ENCODE assay signal across 8 mouse cellular contexts in genomic region chr1:182504223-182504622, GRCm38 (mm10). TPM values are rescaled to one million over a fixed set of nuclear protein-coding genes. Genes with fewer than 3 reads are reported as not detected.
DNase-seq lines count a peak whose midpoint lies in the region; ATAC-seq lines count a peak whose summit lies in the region.

No protein-coding gene starts in this region.

- intact Hi-C loops in gastrocnemius, postnatal 14 days (cut with DNase I; ENCODE audit: low total_unique reads), result no loop called here

- no peak overlapping the region for H3K4me2 ChIP-seq in forebrain, embryonic 14.5 days (ENCODE audit: low read length)
- H3K4me2 ChIP-seq in forebrain, embryonic 11.5 days (ENCODE audit: low read depth, low read length, severe bottlenecking), result no peak overlapping the region
- 0 out of 2 replicates have a peak overlapping the region, but pooled peaks have one; percentile 33 for H3K4me2 ChIP-seq in intestine, embryonic 15.5 days (replicated peaks)
- H3K4me2 ChIP-seq in lung, embryonic 16.5 days (ENCODE audit: low read depth, low read length), result no peak overlapping the region

- DNase-seq in forebrain, embryonic 14.5 days (ENCODE audit: low spot score), result peak; percentile 64
- DNase-seq in forebrain, embryonic 11.5 days (ENCODE audit: low spot score), result no peak
- peak; percentile 90 for DNase-seq in MN1 (ENCODE audit: low spot score)
- DNase-seq in gastrocnemius, postnatal 14 days, result peak; percentile 82
- DNase-seq in layer of hippocampus, adult 9-11 months, result no peak
- DNase-seq in left cerebral cortex, adult 8-10 months (ENCODE audit: low spot score in 2 of 2), result no peak

- peaks cover 11% of the 10 kb centered on the region; the same call in 1 of the 2 replicates for H3K36me3 ChIP-seq in forebrain, embryonic 14.5 days (ENCODE audit: control insufficient read depth, insufficient read depth, low read length)
- H3K36me3 ChIP-seq in forebrain, embryonic 11.5 days (ENCODE audit: control insufficient read depth, insufficient read depth, low read length), result no peaks in the 10 kb centered on the region
- H3K36me3 ChIP-seq in intestine, embryonic 15.5 days, result peaks cover 5% of the 10 kb centered on the region; the same call in 1 of the 2 replicates
- peaks cover 5% of the 10 kb centered on the region; the same call in 1 of the 2 replicates for H3K36me3 ChIP-seq in lung, embryonic 16.5 days (ENCODE audit: control insufficient read depth, insufficient read depth, low read length)

- ATAC-seq in forebrain, embryonic 14.5 days, result no peak
- no peak for ATAC-seq in forebrain, embryonic 11.5 days (replicated peaks; ENCODE audit: low FRiP score)
- peak; percentile 34; the same call in 1 of the 2 replicates for ATAC-seq in intestine, embryonic 15.5 days
- ATAC-seq in lung, embryonic 16.5 days (ENCODE audit: low read depth), result peak; percentile 46

- H3K4me3 ChIP-seq in forebrain, embryonic 14.5 days (ENCODE audit: low read depth, low read length), result no peak overlapping the region
- no peak overlapping the region for H3K4me3 ChIP-seq in forebrain, embryonic 11.5 days (ENCODE audit: low read depth, low read length)
- no peak overlapping the region for H3K4me3 ChIP-seq in intestine, embryonic 15.5 days (replicated peaks)
- H3K4me3 ChIP-seq in lung, embryonic 16.5 days (ENCODE audit: low read length), result no peak overlapping the region

- H3K4me1 ChIP-seq in forebrain, embryonic 14.5 days (ENCODE audit: control insufficient read depth, insufficient read depth, low read length), result no peaks in the 10 kb centered on the region
- 0 out of 2 replicates have a peak, but pooled peaks cover 3% of the 10 kb centered on the region for H3K4me1 ChIP-seq in forebrain, embryonic 11.5 days (replicated peaks; ENCODE audit: control insufficient read depth, insufficient read depth, low read length)
- peaks cover 62% of the 10 kb centered on the region for H3K4me1 ChIP-seq in intestine, embryonic 15.5 days (replicated peaks)
- peaks cover 39% of the 10 kb centered on the region for H3K4me1 ChIP-seq in lung, embryonic 16.5 days (replicated peaks; ENCODE audit: control insufficient read depth, insufficient read depth, low read length)

- H3K9me3 ChIP-seq in forebrain, embryonic 14.5 days (replicated peaks; ENCODE audit: control insufficient read depth, low read length), result no peaks in the 10 kb centered on the region
- no peaks in the 10 kb centered on the region for H3K9me3 ChIP-seq in forebrain, embryonic 11.5 days (ENCODE audit: control insufficient read depth, low read length)
- H3K9me3 ChIP-seq in intestine, embryonic 15.5 days, result no peaks in the 10 kb centered on the region
- H3K9me3 ChIP-seq in lung, embryonic 16.5 days (ENCODE audit: control insufficient read depth, low read length), result no peaks in the 10 kb centered on the region

- H3K27me3 ChIP-seq in forebrain, embryonic 14.5 days (replicated peaks; ENCODE audit: control insufficient read depth, insufficient read depth, low read length), result no peaks in the 10 kb centered on the region
- H3K27me3 ChIP-seq in forebrain, embryonic 11.5 days (ENCODE audit: control insufficient read depth, insufficient read depth, low read length), result no peaks in the 10 kb centered on the region
- H3K27me3 ChIP-seq in intestine, embryonic 15.5 days (replicated peaks), result no peaks in the 10 kb centered on the region
- no peaks in the 10 kb centered on the region for H3K27me3 ChIP-seq in lung, embryonic 16.5 days (ENCODE audit: control insufficient read depth, insufficient read depth, low read depth, low read length)

- WGBS in forebrain, embryonic 14.5 days, result 15% methylated on average over 4 of the region's 4 CpGs
- 42% methylated on average over 4 of the region's 4 CpGs for WGBS in forebrain, embryonic 11.5 days
- WGBS in intestine, embryonic 15.5 days, result 19% methylated on average over 4 of the region's 4 CpGs
- WGBS in lung, embryonic 16.5 days, result 17% methylated on average over 4 of the region's 4 CpGs

- no peak overlapping the region for H3K27ac ChIP-seq in forebrain, embryonic 14.5 days (ENCODE audit: low read depth, low read length)
- H3K27ac ChIP-seq in forebrain, embryonic 11.5 days (ENCODE audit: low read depth, low read length), result no peak overlapping the region
- H3K27ac ChIP-seq in intestine, embryonic 15.5 days, result peak overlapping the region; percentile 48
- no peak overlapping the region for H3K27ac ChIP-seq in lung, embryonic 16.5 days (ENCODE audit: low read length)

- H3K9ac ChIP-seq in forebrain, embryonic 14.5 days (ENCODE audit: low read length), result 0 out of 2 replicates have a peak overlapping the region, but pooled peaks have one; percentile 21
- no peak overlapping the region for H3K9ac ChIP-seq in forebrain, embryonic 11.5 days (ENCODE audit: low read length)
- no peak overlapping the region for H3K9ac ChIP-seq in intestine, embryonic 15.5 days
- 0 out of 2 replicates have a peak overlapping the region, but pooled peaks have one; percentile 2 for H3K9ac ChIP-seq in lung, embryonic 16.5 days (ENCODE audit: low read length)

RNA-seq across cellular contexts. Expression of gene Capn2, which starts 13.2 kb away (rescaled TPM):
- polyA plus RNA-seq in forebrain, embryonic 14.5 days (2014; fragmentation: Nextera tagmentation; extraction: Ambion mirVana), result 39.6 and 53.5 TPM in 2 replicates
- 90.8 and 91.6 TPM in 2 replicates for polyA plus RNA-seq in forebrain, embryonic 11.5 days (2014; fragmentation: Nextera tagmentation; extraction: Ambion mirVana)
- 10 to 100 TPM; 60.2 to 70.7 TPM for total RNA-seq in gastrocnemius, postnatal 14 days (2021)
- polyA plus RNA-seq in intestine, embryonic 15.5 days (2015; fragmentation: Nextera tagmentation; extraction: Ambion mirVana), result 85.5 and 95.1 TPM in 2 replicates
- polyA plus RNA-seq in lung, embryonic 16.5 days (2015; fragmentation: Nextera tagmentation; extraction: Ambion mirVana), result 127 and 136 TPM in 2 replicates
- total RNA-seq in left cerebral cortex, adult 8-10 months (2022), result 10 to 100 TPM; 66.6 to 73.1 (median 71.6) TPM

Comparison
In these comparisons a context has a peak if more than half of its experiments do, and no peak if none do; other contexts are left out.
1. DNase-seq: peak in forebrain, embryonic 14.5 days (single experiment), MN1 (single experiment) and gastrocnemius, postnatal 14 days (single experiment); none in forebrain, embryonic 11.5 days (single experiment), layer of hippocampus, adult 9-11 months (single experiment) and left cerebral cortex, adult 8-10 months (0 of 2).
2. H3K9ac ChIP-seq: peak in forebrain, embryonic 14.5 days (single experiment) and lung, embryonic 16.5 days (single experiment); none in forebrain, embryonic 11.5 days (single experiment) and intestine, embryonic 15.5 days (single experiment).
3. ATAC-seq: peak in intestine, embryonic 15.5 days (single experiment) and lung, embryonic 16.5 days (single experiment); none in forebrain, embryonic 14.5 days (single experiment) and forebrain, embryonic 11.5 days (single experiment).